25 mouse cellular contexts compared by ENCODE assay signal in genomic region chr2:113187158-113187557, GRCm38 (mm10). TPM values are rescaled to one million over a fixed set of nuclear protein-coding genes. Genes with fewer than 3 reads are reported as not detected.
DNase-seq lines count a peak whose midpoint lies in the region; ATAC-seq and TF ChIP-seq lines count a peak whose summit lies in the region.
"Had no signal": no experiment of that assay in that cellular context is flagged by ENCODE, and none has a peak within 500 bp of the region (broad histone marks: within the 10 kb centered on the region; RNA-seq: fewer than 3 reads in every experiment).

No protein-coding gene starts in this region.

- WGBS in hindbrain, embryonic 14.5 days, result 65% methylated on average over 6 of the region's 6 CpGs
- 84% methylated on average over 6 of the region's 6 CpGs for WGBS in hindbrain, embryonic 10.5 days
- 50% methylated on average over 6 of the region's 6 CpGs for WGBS in kidney, postnatal 0 days

- no peak for DNase-seq in hindbrain, embryonic 14.5 days (ENCODE audit: low spot score)
- no peak for DNase-seq in hindbrain, embryonic 10.5 days (ENCODE audit: low spot score)
- DNase-seq in kidney, postnatal 0 days (ENCODE audit: low spot score), result peak; percentile 6
- no peak for DNase-seq in kidney, postnatal 25 days
- DNase-seq in layer of hippocampus, adult 2 months (ENCODE audit: low spot score in 2 of 2), result peak; percentile 21 to 25
- no peak for DNase-seq in layer of hippocampus, postnatal 25 days (ENCODE audit: extremely low spot score in 1 of 2, low spot score in 1 of 2)
- peak; percentile 12 to 34 for DNase-seq in layer of hippocampus, postnatal 14 days (ENCODE audit: low spot score in 2 of 2)
- DNase-seq: adrenal gland, postnatal 10 days; adrenal gland, postnatal 36 days; cerebellum, adult 18-20 months; cerebellum, adult 9-10 months; cerebellum, postnatal 14 days; forebrain, postnatal 0 days; gastrocnemius, postnatal 14 days; heart, adult 11 months; heart, postnatal 10 days; heart, postnatal 36 days had no signal

- H3K4me2 ChIP-seq in hindbrain, embryonic 14.5 days (replicated peaks), result no peak overlapping the region
- H3K4me2 ChIP-seq in kidney, postnatal 0 days (ENCODE audit: low read length), result no peak overlapping the region
- H3K4me2 ChIP-seq: heart, embryonic 12.5 days; heart, embryonic 15.5 days; hindbrain, embryonic 12.5 days had no signal

- no peaks in the 10 kb centered on the region for H3K4me1 ChIP-seq in hindbrain, embryonic 14.5 days (replicated peaks; ENCODE audit: control insufficient read depth, insufficient read depth, low read length)
- no peaks in the 10 kb centered on the region for H3K4me1 ChIP-seq in hindbrain, embryonic 10.5 days (replicated peaks)
- no peaks in the 10 kb centered on the region for H3K4me1 ChIP-seq in kidney, postnatal 0 days (replicated peaks; ENCODE audit: insufficient read depth, low read length)
- H3K4me1 ChIP-seq: heart, embryonic 12.5 days; heart, embryonic 15.5 days; hindbrain, embryonic 12.5 days had no signal

- no peaks in the 10 kb centered on the region for H3K36me3 ChIP-seq in hindbrain, embryonic 14.5 days (replicated peaks; ENCODE audit: control insufficient read depth, insufficient read depth)
- no peaks in the 10 kb centered on the region for H3K36me3 ChIP-seq in hindbrain, embryonic 10.5 days
- H3K36me3 ChIP-seq in kidney, postnatal 0 days (ENCODE audit: insufficient read depth, low read length), result no peaks in the 10 kb centered on the region
- H3K36me3 ChIP-seq: heart, embryonic 12.5 days; heart, embryonic 15.5 days; hindbrain, embryonic 12.5 days had no signal

- no peak for TF ChIP-seq CTCF in kidney, postnatal 0 days (IDR thresholded peaks at IDR 0.05; ENCODE audit: low read depth)
- no peak for TF ChIP-seq CTCF in layer of hippocampus, adult 2 months (conservative IDR thresholded peaks at IDR 0.05)

- 0 out of 2 replicates have a peak, but pooled peaks have one; percentile 31 for ATAC-seq in hindbrain, embryonic 14.5 days (ENCODE audit: low FRiP score)
- ATAC-seq in kidney, postnatal 0 days (replicated peaks; ENCODE audit: low FRiP score, low read depth), result no peak
- no peak for ATAC-seq in erythroid progenitor cell, adult 5-6 weeks (replicated peaks; ENCODE audit: low FRiP score, poor library complexity, severe bottlenecking)
- ATAC-seq: forebrain, embryonic 14.5 days; forebrain, postnatal 0 days; hindbrain, postnatal 0 days; Patski had no signal

- no peaks in the 10 kb centered on the region for H3K27me3 ChIP-seq in hindbrain, embryonic 14.5 days (ENCODE audit: control insufficient read depth, insufficient read depth, low read length)
- no peaks in the 10 kb centered on the region for H3K27me3 ChIP-seq in hindbrain, embryonic 10.5 days (ENCODE audit: insufficient read depth, poor library complexity, severe bottlenecking)
- no peaks in the 10 kb centered on the region for H3K27me3 ChIP-seq in kidney, postnatal 0 days (ENCODE audit: insufficient read depth, low read length)
- H3K27me3 ChIP-seq: heart, embryonic 12.5 days; heart, embryonic 15.5 days; hindbrain, embryonic 12.5 days had no signal

- H3K4me3 ChIP-seq in hindbrain, embryonic 14.5 days (replicated peaks; ENCODE audit: low read length), result no peak overlapping the region
- H3K4me3 ChIP-seq in hindbrain, embryonic 10.5 days, result no peak overlapping the region
- no peak overlapping the region for H3K4me3 ChIP-seq in kidney, postnatal 0 days (replicated peaks; ENCODE audit: low read depth, low read length)
- no peak overlapping the region for H3K4me3 ChIP-seq in layer of hippocampus, adult 2 months
- H3K4me3 ChIP-seq: gastrocnemius, adult 2 months; heart, embryonic 12.5 days; heart, embryonic 15.5 days; hindbrain, embryonic 12.5 days had no signal

- H3K9ac ChIP-seq in hindbrain, embryonic 14.5 days, result no peak overlapping the region
- H3K9ac ChIP-seq in kidney, postnatal 0 days (ENCODE audit: low read depth, low read length), result no peak overlapping the region
- H3K9ac ChIP-seq: forebrain, postnatal 0 days; heart, embryonic 12.5 days; heart, embryonic 15.5 days; hindbrain, embryonic 12.5 days had no signal

- H3K27ac ChIP-seq in hindbrain, embryonic 14.5 days, result no peak overlapping the region
- H3K27ac ChIP-seq in hindbrain, embryonic 10.5 days, result no peak overlapping the region
- H3K27ac ChIP-seq in kidney, postnatal 0 days, result no peak overlapping the region
- H3K27ac ChIP-seq in layer of hippocampus, adult 2 months, result peak overlapping the region; percentile 32
- H3K27ac ChIP-seq: gastrocnemius, adult 2 months; heart, embryonic 15.5 days; hindbrain, embryonic 12.5 days; hindbrain, postnatal 0 days had no signal

- H3K9me3 ChIP-seq in hindbrain, embryonic 14.5 days (ENCODE audit: control insufficient read depth, low read length), result no peaks in the 10 kb centered on the region
- H3K9me3 ChIP-seq in hindbrain, embryonic 10.5 days, result no peaks in the 10 kb centered on the region
- H3K9me3 ChIP-seq in kidney, postnatal 0 days (replicated peaks; ENCODE audit: low read length), result no peaks in the 10 kb centered on the region
- H3K9me3 ChIP-seq: heart, embryonic 12.5 days; heart, embryonic 15.5 days; hindbrain, embryonic 12.5 days had no signal

RNA-seq across cellular contexts. Expression of gene Ryr3, which starts 29.7 kb away (rescaled TPM):
- polyA plus RNA-seq in hindbrain, embryonic 14.5 days (2014; fragmentation: Nextera tagmentation; extraction: Ambion mirVana), result 5.6 and 6.6 TPM in 2 replicates
- polyA plus RNA-seq in hindbrain, embryonic 10.5 days (2016; fragmentation: Nextera tagmentation; extraction: Ambion mirVana), result 0.32 and 0.47 TPM in 2 replicates
- 0.22 and 0.34 TPM in 2 replicates for polyA plus RNA-seq in kidney, postnatal 0 days (2015; fragmentation: Nextera tagmentation; extraction: Ambion mirVana)
- total RNA-seq in layer of hippocampus, adult 2 months (2021), result 10 to 100 TPM; 76.9 to 86.6 TPM
- 10 to 100 TPM; 55.6 to 87.0 TPM for total RNA-seq in layer of hippocampus, postnatal 25 days (2021)
- 10 to 100 TPM; 59.5 to 80.0 TPM for total RNA-seq in layer of hippocampus, postnatal 14 days (2021)
- total RNA-seq in erythroid progenitor cell, adult 5-6 weeks (2015; ENCODE audit: low replicate concordance), result not detected in 2 replicates
- not detected in 2 replicates for total RNA-seq in erythroid progenitor cell, adult 5-6 weeks (2017; ENCODE audit: low replicate concordance)

Comparison
In these comparisons a context has a peak if more than half of its experiments do, and no peak if none do; other contexts are left out.
1. DNase-seq: peak in kidney, postnatal 0 days (single experiment), layer of hippocampus, adult 2 months (2 of 2) and layer of hippocampus, postnatal 14 days (2 of 2); none in hindbrain, embryonic 14.5 days (single experiment), hindbrain, embryonic 10.5 days (single experiment), kidney, postnatal 25 days (0 of 2) and layer of hippocampus, postnatal 25 days (0 of 2).
2. RNA of gene Ryr3, which starts 29.7 kb away (total RNA-seq): 55.6 to 87.0 TPM in layer of hippocampus, postnatal 25 days, 76.9 to 86.6 TPM in layer of hippocampus, adult 2 months and 59.5 to 80.0 TPM in layer of hippocampus, postnatal 14 days; not detected in erythroid progenitor cell, adult 5-6 weeks; every median in the first group is over 10 times any median in the second.